Mouse (Mus musculus) megakaryocyte, embryonic 14.5 days (primary cell): ENCODE results near the gene Pacsin1.

Experiments used
- FLI1 ChIP-seq: IDR thresholded peaks from 2 replicates; pipeline ENCODE4 v1.6.1; 2012; ENCODE audit warnings: low read length, inconsistent platforms, mixed read lengths
- GATA1 ChIP-seq: IDR thresholded peaks from 3 replicates; pipeline ENCODE4 v1.6.1; 2012; ENCODE audit warnings: mixed read lengths, low read length, inconsistent platforms, borderline replicate concordance

DNA sequence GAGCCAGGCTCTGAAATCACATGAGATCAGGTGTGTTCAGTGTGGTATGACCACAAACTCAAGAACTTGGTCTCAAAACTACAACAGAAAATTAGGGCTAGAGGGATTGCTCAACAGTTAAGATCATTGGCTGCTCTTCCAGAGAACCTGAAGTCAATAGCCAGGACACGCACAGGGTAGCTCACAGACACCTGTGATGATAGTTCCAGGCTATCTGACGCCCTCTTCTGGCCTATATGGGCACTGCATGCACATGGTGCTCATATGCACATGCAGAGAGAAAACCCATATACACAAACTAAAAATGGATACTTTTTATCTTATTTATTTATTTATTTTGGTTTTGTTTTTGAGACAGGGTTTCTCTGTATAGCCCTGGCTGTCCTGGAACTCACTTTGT lies 10.7 kb upstream of the Pacsin1 start:
- no peak for TF ChIP-seq GATA1
- no peak for TF ChIP-seq FLI1
